Mouse (Mus musculus): ENCODE results near the gene Bbof1.

Gene Bbof1

GRCm38 (mm10) chr12:84481251-84481650, 72.4 kb downstream of the Bbof1 start:
- DNase-seq: no peak

- DNase-seq: no peak
Measured at GRCm38 (mm10) chr12:84482778-84483585, 74.1 kb downstream of the Bbof1 start.

GRCm38 (mm10) chr12:84487324-84488056, 78.6 kb downstream of the Bbof1 start:
- no peak for DNase-seq
